ENCODE assay signal across 8 mouse cellular contexts in genomic region chr14:60732787-60733186, GRCm38 (mm10). TPM values are rescaled to one million over a fixed set of nuclear protein-coding genes. Genes with fewer than 3 reads are reported as not detected.
A peak's percentile ranks its signal among the peaks of the same experiment; 100 is the strongest.
DNase-seq lines count a peak whose midpoint lies in the region; ATAC-seq lines count a peak whose summit lies in the region.

No protein-coding gene starts in this region.

- DNase-seq in cerebellum, postnatal 10 days, result peak; percentile 64 to 66
- DNase-seq in cerebellum, postnatal 36 days, result no peak
- peak; percentile 42 for DNase-seq in 3T3-L1 (ENCODE audit: low read depth, low spot score)
- peak; percentile 39 for DNase-seq in embryonic facial prominence, embryonic 10.5 days (ENCODE audit: low spot score)
- DNase-seq in kidney, postnatal 14 days, result peak; percentile 48
- peak; percentile 65 to 72 for DNase-seq in lung, postnatal 4 days

- H3K27me3 ChIP-seq in embryonic facial prominence, embryonic 10.5 days (replicated peaks; ENCODE audit: low read depth, poor library complexity, severe bottlenecking), result no peaks in the 10 kb centered on the region
- H3K27me3 ChIP-seq in heart, embryonic 12.5 days (replicated peaks), result no peaks in the 10 kb centered on the region
- no peaks in the 10 kb centered on the region for H3K27me3 ChIP-seq in stomach, embryonic 15.5 days (replicated peaks)

- H3K9ac ChIP-seq in heart, embryonic 12.5 days, result peak overlapping the region; percentile 82
- no peak overlapping the region for H3K9ac ChIP-seq in stomach, embryonic 15.5 days

- peak overlapping the region; percentile 73 for H3K4me2 ChIP-seq in heart, embryonic 12.5 days
- H3K4me2 ChIP-seq in stomach, embryonic 15.5 days, result peak overlapping the region; percentile 45

- no peak for ATAC-seq in heart, embryonic 12.5 days (ENCODE audit: insufficient number of reproducible peaks, low FRiP score)
- no peak for ATAC-seq in stomach, embryonic 15.5 days (ENCODE audit: insufficient read depth, low FRiP score, low read depth)

- H3K27ac ChIP-seq in embryonic facial prominence, embryonic 10.5 days (replicated peaks), result peak overlapping the region; percentile 65
- peak overlapping the region; percentile 98 for H3K27ac ChIP-seq in heart, embryonic 12.5 days (ENCODE audit: poor library complexity, severe bottlenecking)
- peak overlapping the region; percentile 59; the same call in 1 of the 2 replicates for H3K27ac ChIP-seq in stomach, embryonic 15.5 days

- H3K9me3 ChIP-seq in embryonic facial prominence, embryonic 10.5 days, result no peaks in the 10 kb centered on the region
- peaks cover 5% of the 10 kb centered on the region; the same call in 1 of the 2 replicates for H3K9me3 ChIP-seq in heart, embryonic 12.5 days (replicated peaks)
- no peaks in the 10 kb centered on the region for H3K9me3 ChIP-seq in stomach, embryonic 15.5 days

- peaks cover 21% of the 10 kb centered on the region for H3K36me3 ChIP-seq in embryonic facial prominence, embryonic 10.5 days (replicated peaks)
- no peaks in the 10 kb centered on the region for H3K36me3 ChIP-seq in heart, embryonic 12.5 days
- no peaks in the 10 kb centered on the region for H3K36me3 ChIP-seq in stomach, embryonic 15.5 days

- 14% methylated on average over 16 of the region's 16 CpGs for WGBS in embryonic facial prominence, embryonic 10.5 days
- 3% methylated on average over 16 of the region's 16 CpGs for WGBS in heart, embryonic 12.5 days
- WGBS in stomach, embryonic 15.5 days, result 9% methylated on average over 16 of the region's 16 CpGs

- peaks cover 54% of the 10 kb centered on the region for H3K4me1 ChIP-seq in embryonic facial prominence, embryonic 10.5 days
- peaks cover 59% of the 10 kb centered on the region for H3K4me1 ChIP-seq in heart, embryonic 12.5 days (replicated peaks)
- H3K4me1 ChIP-seq in stomach, embryonic 15.5 days, result peaks cover 35% of the 10 kb centered on the region

- peak overlapping the region; percentile 32; the same call in 1 of the 2 replicates for H3K4me3 ChIP-seq in embryonic facial prominence, embryonic 10.5 days
- H3K4me3 ChIP-seq in heart, embryonic 12.5 days, result peak overlapping the region; percentile 51
- H3K4me3 ChIP-seq in stomach, embryonic 15.5 days (replicated peaks), result peak overlapping the region; percentile 19

RNA-seq across cellular contexts. Expression of gene C1qtnf9, which starts 35.1 kb away (rescaled TPM):
- polyA plus RNA-seq in embryonic facial prominence, embryonic 10.5 days (2016; fragmentation: Nextera tagmentation; extraction: Ambion mirVana), result 0.15 and 0.18 TPM in 2 replicates
- 0.20 TPM in 1 of 2 replicates, not detected in the other for polyA plus RNA-seq in heart, embryonic 12.5 days (2016; fragmentation: Nextera tagmentation; extraction: Ambion mirVana)
- 2.7 and 2.8 TPM in 2 replicates for polyA plus RNA-seq in stomach, embryonic 15.5 days (2015; fragmentation: Nextera tagmentation; extraction: Ambion mirVana)

RNA-seq across cellular contexts. Expression of gene Mipep, which starts 51.6 kb away (rescaled TPM):
- 24.6 and 25.0 TPM in 2 replicates for polyA plus RNA-seq in embryonic facial prominence, embryonic 10.5 days (2016; fragmentation: Nextera tagmentation; extraction: Ambion mirVana)
- 29.5 and 31.4 TPM in 2 replicates for polyA plus RNA-seq in heart, embryonic 12.5 days (2016; fragmentation: Nextera tagmentation; extraction: Ambion mirVana)
- polyA plus RNA-seq in stomach, embryonic 15.5 days (2015; fragmentation: Nextera tagmentation; extraction: Ambion mirVana), result 18.2 and 20.1 TPM in 2 replicates

Comparison
In these comparisons a context has a peak if more than half of its experiments do, and no peak if none do; other contexts are left out.
1. DNase-seq: peak in cerebellum, postnatal 10 days (2 of 2), 3T3-L1 (single experiment), embryonic facial prominence, embryonic 10.5 days (single experiment), kidney, postnatal 14 days (single experiment) and lung, postnatal 4 days (2 of 2); none in cerebellum, postnatal 36 days (0 of 2).
2. Peak in every context shown above with its lines, with median percentiles within 50 percentile points of each other: H3K27ac ChIP-seq and H3K4me3 ChIP-seq.